Mouse (Mus musculus) heart, embryonic 12.5 days (tissue): ENCODE measurements around the gene Cst12. TPM values are rescaled to one million over a fixed set of nuclear protein-coding genes. Genes with fewer than 3 reads are reported as not detected.

Source experiments
- ATAC-seq: fragments of 200-750 bp; cut with Nextera tagmentation; 2 replicates; pipeline ENCODE4 v1.8.0; 2017; ENCODE audit warnings: moderate TSS enrichment, moderate library complexity; ENCODE audit not compliant: insufficient number of reproducible peaks, low FRiP score
- H3K27ac ChIP-seq: fragments of 300-500 bp; sonication (generic); 2 replicates; pipeline ENCODE4 v1.5.1; 2016; ENCODE audit warnings: mild to moderate bottlenecking, moderate library complexity; ENCODE audit not compliant: poor library complexity, severe bottlenecking
- H3K27me3 ChIP-seq: fragments of 300-500 bp; sonication (generic); replicated peaks from 2 replicates; pipeline ENCODE4 v1.6.1; 2016; ENCODE audit warnings: mild to moderate bottlenecking, moderate library complexity
- H3K36me3 ChIP-seq: fragments of 300-500 bp; sonication (generic); 2 replicates; pipeline ENCODE4 v1.6.1; 2016; ENCODE audit warnings: mild to moderate bottlenecking, moderate library complexity
- H3K4me1 ChIP-seq: fragments of 300-500 bp; sonication (generic); replicated peaks from 2 replicates; pipeline ENCODE4 v1.6.1; 2016; ENCODE audit warnings: mild to moderate bottlenecking
- H3K4me2 ChIP-seq: fragments of 300-500 bp; sonication (generic); 2 replicates; pipeline ENCODE4 v1.6.1; 2016; ENCODE audit warnings: mild to moderate bottlenecking, moderate library complexity
- H3K4me3 ChIP-seq: fragments of 300-500 bp; sonication (generic); 2 replicates; pipeline ENCODE4 v1.5.1; 2016; ENCODE audit warnings: mild to moderate bottlenecking
- H3K9ac ChIP-seq: fragments of 300-500 bp; sonication (generic); 2 replicates; pipeline ENCODE4 v1.6.1; 2016; ENCODE audit warnings: mild to moderate bottlenecking, moderate library complexity
- H3K9me3 ChIP-seq: fragments of 300-500 bp; sonication (generic); replicated peaks from 2 replicates; pipeline ENCODE4 v1.6.1; 2016; ENCODE audit warnings: mild to moderate bottlenecking, moderate library complexity
- WGBS: fragments of 180-500 bp; shearing (Covaris S2); methylation state at CpG from one replicate; pipeline ENCODE4 v1.1.7; 2016; 5-methylcytosine and 5-hydroxymethylcytosine counted together
- polyA plus RNA-seq: library from polyadenylated mRNA; unstranded; fragments of >200 nt; fragmentation: Nextera tagmentation; extraction: Ambion mirVana; gene quantifications from 2 replicates; pipeline ENCODE4 v1.2.1, GENCODE M21; 2016

Gene Cst12
- polyA plus RNA-seq, 1 experiment from 2014 or later = not detected

- no peaks in the 10 kb centered on the region for H3K9me3 ChIP-seq
- H3K27me3 ChIP-seq = no peaks in the 10 kb centered on the region
- H3K4me2 ChIP-seq = no peak overlapping the region
- H3K36me3 ChIP-seq = no peaks in the 10 kb centered on the region
- H3K4me3 ChIP-seq = no peak overlapping the region
- peak; percentile 29; the same call in 1 of the 2 replicates for ATAC-seq
- 44% methylated on average over 3 of the region's 3 CpGs for WGBS
- H3K9ac ChIP-seq = no peak overlapping the region
- no peak overlapping the region for H3K27ac ChIP-seq
- peaks cover 10% of the 10 kb centered on the region; the same call in 1 of the 2 replicates for H3K4me1 ChIP-seq
Observed at GRCm38 (mm10) chr2:148801491-148801921, 12.3 kb downstream of the Cst12 start.

GRCm38 (mm10) chr2:148806696-148807095 lies 17.5 kb downstream of the Cst12 start:
- Histone ChIP-seq H3K27ac (no peak overlapping the region), H3K27me3 (no peaks in the 10 kb centered on the region), H3K4me1 (peaks cover under 1% of the 10 kb centered on the region; the same call in 1 of the 2 replicates), H3K9ac (no peak overlapping the region), H3K4me3 (no peak overlapping the region), H3K9me3 (no peaks in the 10 kb centered on the region), H3K4me2 (no peak overlapping the region), H3K36me3 (no peaks in the 10 kb centered on the region)
- ATAC-seq = no peak
- 78% methylated on average over 6 of the region's 6 CpGs for WGBS

GRCm38 (mm10) chr2:148819909-148820308 lies 30.7 kb downstream of the Cst12 start, which contains the start of gene Cst13:
Cst13 (plus strand) TSS chr2:148820081.
- no peaks in the 10 kb centered on the region for H3K36me3 ChIP-seq
- no peak for ATAC-seq

GRCm38 (mm10) chr2:148825986-148826385 lies 36.8 kb downstream of the Cst12 start:
- no peak for ATAC-seq
- H3K4me3 ChIP-seq = no peak overlapping the region
- no peaks in the 10 kb centered on the region for H3K4me1 ChIP-seq
- H3K27ac ChIP-seq = no peak overlapping the region
- H3K4me2 ChIP-seq = no peak overlapping the region
- no peaks in the 10 kb centered on the region for H3K9me3 ChIP-seq
- H3K9ac ChIP-seq = no peak overlapping the region
- no peaks in the 10 kb centered on the region for H3K27me3 ChIP-seq
- 32% methylated on average over 1 of the region's 1 CpGs for WGBS
- H3K36me3 ChIP-seq = no peaks in the 10 kb centered on the region

More at GRCm38 (mm10) chr2:148819909-148820308, 30.7 kb downstream of the Cst12 start, which contains the start of gene Cst13:
- Histone ChIP-seq H3K4me1 (no peaks in the 10 kb centered on the region), H3K27me3 (no peaks in the 10 kb centered on the region), H3K4me2 (no peak within 1 kb of the TSS), H3K9me3 (no peaks in the 10 kb centered on the region), H3K4me3 (no peak within 1 kb of the TSS), H3K27ac (no peak within 1 kb of the TSS), H3K9ac (no peak within 1 kb of the TSS)

GRCm38 (mm10) chr2:148834912-148835311 lies 45.8 kb downstream of the Cst12 start, which contains the start of gene Cst9:
Cst9 (plus strand) TSS chr2:148835147.
- no peak for ATAC-seq
- no peak within 1 kb of the TSS for H3K4me3 ChIP-seq
- H3K4me1 ChIP-seq = no peaks in the 10 kb centered on the region
- WGBS = 67% methylated on average over 4 of the region's 4 CpGs
- H3K9me3 ChIP-seq = no peaks in the 10 kb centered on the region
- H3K4me2 ChIP-seq = no peak within 1 kb of the TSS
- H3K27ac ChIP-seq = no peak within 1 kb of the TSS
- H3K9ac ChIP-seq = no peak within 1 kb of the TSS
- H3K27me3 ChIP-seq = no peaks in the 10 kb centered on the region
- no peaks in the 10 kb centered on the region for H3K36me3 ChIP-seq

- H3K4me1 ChIP-seq = no peaks in the 10 kb centered on the region
- H3K9me3 ChIP-seq = no peaks in the 10 kb centered on the region
- H3K27ac ChIP-seq = no peak overlapping the region
- 82% methylated on average over 5 of the region's 5 CpGs for WGBS
- no peaks in the 10 kb centered on the region for H3K36me3 ChIP-seq
- H3K4me3 ChIP-seq = no peak overlapping the region
- H3K27me3 ChIP-seq = no peaks in the 10 kb centered on the region
- no peak overlapping the region for H3K4me2 ChIP-seq
- no peak overlapping the region for H3K9ac ChIP-seq
- ATAC-seq = no peak
Observed at GRCm38 (mm10) chr2:148838075-148838777, 49.1 kb downstream of the Cst12 start.

GRCm38 (mm10) chr2:148839224-148839623 lies 50.1 kb downstream of the Cst12 start:
- no peak for ATAC-seq
- H3K9ac ChIP-seq = no peak overlapping the region
- H3K36me3 ChIP-seq = no peaks in the 10 kb centered on the region
- H3K27me3 ChIP-seq = no peaks in the 10 kb centered on the region
- 53% methylated on average over 2 of the region's 2 CpGs for WGBS
- H3K4me2 ChIP-seq = no peak overlapping the region
- no peaks in the 10 kb centered on the region for H3K4me1 ChIP-seq
- no peaks in the 10 kb centered on the region for H3K9me3 ChIP-seq
- H3K27ac ChIP-seq = no peak overlapping the region
- no peak overlapping the region for H3K4me3 ChIP-seq

Other genes with a start within 250 kb of the Cst12 start
- gene Nxt1, start 116.8 kb upstream of the Cst12 start, polyA plus RNA-seq = 53.5 and 59.7 TPM in 2 replicates
- 17.7 and 18.8 TPM in 2 replicates for gene Gzf1, start 108.3 kb upstream of the Cst12 start, polyA plus RNA-seq
- gene Napb, start 56.9 kb upstream of the Cst12 start, polyA plus RNA-seq = 2.8 and 2.9 TPM in 2 replicates
- gene Cstl1, start 39.0 kb upstream of the Cst12 start, polyA plus RNA-seq = not detected in 2 replicates
- gene Cst11, start 17.9 kb upstream of the Cst12 start, polyA plus RNA-seq = not detected in 2 replicates
- gene 8030411F24Rik, start 7.4 kb upstream of the Cst12 start, polyA plus RNA-seq = not detected in 2 replicates
- gene Cst8, start 9.4 kb downstream of the Cst12 start, polyA plus RNA-seq = not detected in 2 replicates
- not detected in 2 replicates for gene Cst13, start 30.7 kb downstream of the Cst12 start, polyA plus RNA-seq
- 1.2 and 1.8 TPM in 2 replicates for gene Cst9, start 45.8 kb downstream of the Cst12 start, polyA plus RNA-seq
- gene 9230104L09Rik, start 75.7 kb downstream of the Cst12 start, polyA plus RNA-seq = 0.48 TPM in 1 of 2 replicates, not detected in the other
- 745 and 758 TPM in 2 replicates for gene Cst3, start 86.3 kb downstream of the Cst12 start, polyA plus RNA-seq
- not detected in 2 replicates for gene Gm1330, start 213.9 kb downstream of the Cst12 start, polyA plus RNA-seq
- gene Gm10750, start 227.9 kb downstream of the Cst12 start, polyA plus RNA-seq = not detected in 2 replicates